Mouse (Mus musculus) hindbrain, embryonic 13.5 days (tissue): ENCODE results near the gene Gtf3c1. TPM values are rescaled to one million over a fixed set of nuclear protein-coding genes. Genes with fewer than 3 reads are reported as not detected.

ENCODE experiments used
- ATAC-seq: fragments of 200-750 bp; cut with Nextera tagmentation; 2 replicates; pipeline ENCODE4 v1.8.0; 2017; ENCODE audit warnings: moderate TSS enrichment; ENCODE audit not compliant: low FRiP score
- H3K27ac ChIP-seq: fragments of 300-500 bp; sonication (generic); 2 replicates; pipeline ENCODE4 v1.5.1; 2015; ENCODE audit warnings: inconsistent platforms, mild to moderate bottlenecking, moderate library complexity
- H3K27me3 ChIP-seq: fragments of 300-500 bp; sonication (generic); 2 replicates; pipeline ENCODE4 v1.6.1; 2015; ENCODE audit warnings: mild to moderate bottlenecking, inconsistent platforms
- H3K36me3 ChIP-seq: fragments of 300-500 bp; sonication (generic); 2 replicates; pipeline ENCODE4 v1.6.1; 2015; ENCODE audit warnings: mild to moderate bottlenecking, inconsistent platforms
- H3K4me1 ChIP-seq: fragments of 300-500 bp; sonication (generic); replicated peaks from 2 replicates; pipeline ENCODE4 v1.6.1; 2015; ENCODE audit warnings: inconsistent platforms
- H3K4me2 ChIP-seq: fragments of 300-500 bp; sonication (generic); 2 replicates; pipeline ENCODE4 v1.6.1; 2015; ENCODE audit warnings: inconsistent platforms, mild to moderate bottlenecking, moderate library complexity
- H3K4me3 ChIP-seq: fragments of 300-500 bp; sonication (generic); 2 replicates; pipeline ENCODE4 v1.5.1; 2015; ENCODE audit warnings: mild to moderate bottlenecking, inconsistent platforms
- H3K9ac ChIP-seq: fragments of 300-500 bp; sonication (generic); 2 replicates; pipeline ENCODE4 v1.6.1; 2015; ENCODE audit warnings: mild to moderate bottlenecking, inconsistent platforms
- H3K9me3 ChIP-seq: fragments of 300-500 bp; sonication (generic); 2 replicates; pipeline ENCODE4 v1.6.1; 2016; ENCODE audit warnings: inconsistent platforms
- WGBS: fragments of 180-500 bp; shearing (Covaris S2); methylation state at CpG from one replicate; pipeline ENCODE4 v1.1.7; 2015; 5-methylcytosine and 5-hydroxymethylcytosine counted together
- polyA plus RNA-seq: library from polyadenylated mRNA; unstranded; fragments of >200 nt; fragmentation: Nextera tagmentation; extraction: Ambion mirVana; gene quantifications from 2 replicates; pipeline ENCODE4 v1.2.1, GENCODE M21; 2015

The Gtf3c1 gene
- polyA plus RNA-seq, 1 experiment from 2014 or later = 31.0 TPM

GRCm38 (mm10) chr7:125637220-125638140 is 70.1 kb downstream of the Gtf3c1 start:
- 88% methylated on average over 8 of the region's 8 CpGs for WGBS
- peak overlapping the region; percentile 39; the same call in 1 of the 2 replicates for H3K9ac ChIP-seq
- H3K36me3 ChIP-seq = peaks cover 32% of the 10 kb centered on the region
- H3K27ac ChIP-seq = no peak overlapping the region
- peaks cover 32% of the 10 kb centered on the region for H3K4me1 ChIP-seq
- ATAC-seq = no peak
- no peaks in the 10 kb centered on the region for H3K9me3 ChIP-seq
- H3K4me3 ChIP-seq = no peak overlapping the region
- no peak overlapping the region for H3K4me2 ChIP-seq
- no peaks in the 10 kb centered on the region for H3K27me3 ChIP-seq

GRCm38 (mm10) chr7:125630989-125631388 is 76.6 kb downstream of the Gtf3c1 start:
- Histone ChIP-seq H3K9ac (no peak overlapping the region), H3K4me1 (peaks cover 15% of the 10 kb centered on the region), H3K27me3 (no peaks in the 10 kb centered on the region), H3K27ac (no peak overlapping the region), H3K9me3 (peaks cover 3% of the 10 kb centered on the region; the same call in 1 of the 2 replicates), H3K4me2 (no peak overlapping the region), H3K4me3 (no peak overlapping the region), H3K36me3 (no peaks in the 10 kb centered on the region)
- ATAC-seq = no peak
- WGBS = 84% methylated on average over 3 of the region's 3 CpGs

- Histone ChIP-seq H3K4me3 (no peak overlapping the region), H3K9ac (no peak overlapping the region), H3K4me1 (peaks cover 10% of the 10 kb centered on the region; the same call in 1 of the 2 replicates), H3K27ac (no peak overlapping the region), H3K4me2 (no peak overlapping the region), H3K27me3 (no peaks in the 10 kb centered on the region), H3K36me3 (no peaks in the 10 kb centered on the region), H3K9me3 (peaks cover 3% of the 10 kb centered on the region; the same call in 1 of the 2 replicates)
- ATAC-seq = no peak
- 69% methylated on average over 4 of the region's 4 CpGs for WGBS
Measured at GRCm38 (mm10) chr7:125630317-125630716, 77.3 kb downstream of the Gtf3c1 start.

GRCm38 (mm10) chr7:125625829-125626228 is 81.8 kb downstream of the Gtf3c1 start:
- Histone ChIP-seq H3K9me3 (peaks cover 3% of the 10 kb centered on the region; the same call in 1 of the 2 replicates), H3K4me3 (no peak overlapping the region), H3K36me3 (no peaks in the 10 kb centered on the region), H3K4me1 (no peaks in the 10 kb centered on the region), H3K27ac (no peak overlapping the region), H3K27me3 (no peaks in the 10 kb centered on the region), H3K9ac (no peak overlapping the region), H3K4me2 (no peak overlapping the region)
- WGBS = 63% methylated on average over 7 of the region's 7 CpGs
- ATAC-seq = no peak

- H3K4me1 ChIP-seq = no peaks in the 10 kb centered on the region
- no peak overlapping the region for H3K9ac ChIP-seq
- H3K27ac ChIP-seq = no peak overlapping the region
- no peaks in the 10 kb centered on the region for H3K36me3 ChIP-seq
- H3K4me3 ChIP-seq = no peak overlapping the region
- H3K4me2 ChIP-seq = no peak overlapping the region
- ATAC-seq = no peak
- 76% methylated on average over 4 of the region's 4 CpGs for WGBS
- no peaks in the 10 kb centered on the region for H3K27me3 ChIP-seq
- peaks cover 3% of the 10 kb centered on the region; the same call in 1 of the 2 replicates for H3K9me3 ChIP-seq
Measured at GRCm38 (mm10) chr7:125625219-125625618, 82.4 kb downstream of the Gtf3c1 start.

- Histone ChIP-seq H3K4me1 (no peaks in the 10 kb centered on the region), H3K4me2 (no peak overlapping the region), H3K36me3 (no peaks in the 10 kb centered on the region), H3K27ac (no peak overlapping the region), H3K4me3 (no peak overlapping the region), H3K27me3 (no peaks in the 10 kb centered on the region), H3K9ac (no peak overlapping the region), H3K9me3 (no peaks in the 10 kb centered on the region)
- no peak for ATAC-seq
- WGBS = 82% methylated on average over 7 of the region's 7 CpGs
Measured at GRCm38 (mm10) chr7:125622741-125623685, 84.6 kb downstream of the Gtf3c1 start.

- H3K4me3 ChIP-seq = no peak overlapping the region
- no peak overlapping the region for H3K4me2 ChIP-seq
- no peaks in the 10 kb centered on the region for H3K9me3 ChIP-seq
- ATAC-seq = no peak
- no peaks in the 10 kb centered on the region for H3K27me3 ChIP-seq
- H3K4me1 ChIP-seq = no peaks in the 10 kb centered on the region
- no peaks in the 10 kb centered on the region for H3K36me3 ChIP-seq
- no peak overlapping the region for H3K27ac ChIP-seq
- WGBS = 91% methylated on average over 4 of the region's 4 CpGs
- H3K9ac ChIP-seq = no peak overlapping the region
Measured at GRCm38 (mm10) chr7:125620077-125620476, 87.5 kb downstream of the Gtf3c1 start.

- no peak for ATAC-seq
- no peak overlapping the region for H3K27ac ChIP-seq
- no peaks in the 10 kb centered on the region for H3K4me1 ChIP-seq
- H3K27me3 ChIP-seq = no peaks in the 10 kb centered on the region
- no peak overlapping the region for H3K9ac ChIP-seq
- no peak overlapping the region for H3K4me3 ChIP-seq
- H3K4me2 ChIP-seq = no peak overlapping the region
- H3K9me3 ChIP-seq = no peaks in the 10 kb centered on the region
- 87% methylated on average over 7 of the region's 7 CpGs for WGBS
- H3K36me3 ChIP-seq = no peaks in the 10 kb centered on the region
Measured at GRCm38 (mm10) chr7:125618016-125618415, 89.6 kb downstream of the Gtf3c1 start.

- Histone ChIP-seq H3K27ac (no peak overlapping the region), H3K9me3 (no peaks in the 10 kb centered on the region), H3K4me1 (no peaks in the 10 kb centered on the region), H3K4me2 (no peak overlapping the region), H3K36me3 (no peaks in the 10 kb centered on the region), H3K9ac (no peak overlapping the region), H3K27me3 (no peaks in the 10 kb centered on the region), H3K4me3 (no peak overlapping the region)
- 91% methylated on average over 7 of the region's 7 CpGs for WGBS
- ATAC-seq = no peak
Measured at GRCm38 (mm10) chr7:125615453-125615852, 92.1 kb downstream of the Gtf3c1 start.

GRCm38 (mm10) chr7:125613579-125613978 is 94.0 kb downstream of the Gtf3c1 start:
- H3K9ac ChIP-seq = no peak overlapping the region
- no peaks in the 10 kb centered on the region for H3K27me3 ChIP-seq
- ATAC-seq = no peak
- H3K27ac ChIP-seq = no peak overlapping the region
- no peaks in the 10 kb centered on the region for H3K4me1 ChIP-seq
- no peak overlapping the region for H3K4me3 ChIP-seq
- no peak overlapping the region for H3K4me2 ChIP-seq
- no peaks in the 10 kb centered on the region for H3K36me3 ChIP-seq
- WGBS = 85% methylated on average over 5 of the region's 5 CpGs
- no peaks in the 10 kb centered on the region for H3K9me3 ChIP-seq

GRCm38 (mm10) chr7:125608183-125608688 is 99.3 kb downstream of the Gtf3c1 start:
- WGBS = 87% methylated on average over 4 of the region's 4 CpGs
- Histone ChIP-seq H3K27me3 (no peaks in the 10 kb centered on the region), H3K27ac (no peak overlapping the region), H3K4me1 (0 out of 2 replicates have a peak, but pooled peaks cover 5% of the 10 kb centered on the region), H3K4me3 (no peak overlapping the region), H3K9me3 (no peaks in the 10 kb centered on the region), H3K9ac (no peak overlapping the region), H3K4me2 (no peak overlapping the region), H3K36me3 (no peaks in the 10 kb centered on the region)
- no peak for ATAC-seq
